Mouse (Mus musculus) lung, postnatal 0 days (tissue): ENCODE results near the gene Sapcd1.
A peak's percentile ranks its signal among the peaks of the same experiment; 100 is the strongest.

ENCODE experiments used
- CTCF ChIP-seq: IDR thresholded peaks from 2 replicates; pipeline ENCODE4 v1.5.1; 2016; ENCODE audit warnings: antibody characterized with exemption, mild to moderate bottlenecking
- EP300 ChIP-seq: IDR thresholded peaks from 2 replicates; pipeline ENCODE4 v1.6.1; 2016; ENCODE audit warnings: antibody characterized with exemption, mild to moderate bottlenecking, control low read depth

DNA sequence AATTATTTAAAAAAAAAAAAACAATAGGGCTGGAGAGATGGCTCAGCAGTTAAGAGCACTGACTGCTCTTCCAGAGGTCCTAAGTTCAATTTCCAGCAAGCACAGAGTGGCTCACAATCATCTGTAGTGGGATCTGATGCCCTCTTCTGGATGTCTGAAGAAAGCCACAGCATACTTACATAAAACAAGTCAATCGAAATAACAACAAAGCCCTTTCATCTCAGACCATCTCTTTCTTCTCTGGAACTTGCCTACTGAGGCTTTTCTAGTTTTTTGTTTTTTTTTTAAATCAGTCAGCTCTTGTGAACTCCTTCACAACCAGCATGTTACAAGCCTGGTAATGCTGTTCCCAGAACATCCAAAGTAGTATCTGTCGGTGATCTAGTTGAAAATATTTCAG, 47.2 kb downstream of the Sapcd1 start:
- peak; percentile 79 for TF ChIP-seq CTCF
- TF ChIP-seq EP300: no peak
